Mouse (Mus musculus) gastrocnemius, adult 2 months (tissue): ENCODE data around the gene Fam83f. TPM values are rescaled to one million over a fixed set of nuclear protein-coding genes. Genes with fewer than 3 reads are reported as not detected.

Source experiments
- DNase-seq: peaks from one replicate; pipeline ENCODE4 v3.0.0; 2022
- H3K27ac ChIP-seq: fragments of 200-600 bp; 2 replicates; pipeline ENCODE4 v1.8.1; 2022; ENCODE audit warnings: mild to moderate bottlenecking
- H3K4me3 ChIP-seq: fragments of 200-600 bp; 2 replicates; pipeline ENCODE4 v1.8.1; 2022; ENCODE audit warnings: mild to moderate bottlenecking, moderate library complexity
- CTCF ChIP-seq: fragments of 200-600 bp; IDR thresholded peaks from 2 replicates; pipeline ENCODE4 v1.8.1; 2022; ENCODE audit warnings: antibody characterized with exemption, mild to moderate bottlenecking, moderate library complexity
- intact Hi-C: fragments of 180-260 bp; cut with DNase I; formaldehyde crosslinking; loops from one replicate; pipeline ENCODE4 v1.15.1; 2025
- total RNA-seq, 2 experiments: library from RNA; stranded (reverse); gene quantifications; 2 replicates each; pipeline ENCODE4 v1.2.3; 2021

Fam83f gene
- total RNA-seq, 2 experiments from 2014 or later: 0.10 TPM; not detected in 1

- Histone ChIP-seq H3K27ac (peak overlapping the region; percentile 58), H3K4me3 (no peak overlapping the region)
- peak; percentile 45 for DNase-seq
- intact Hi-C loops: loop anchor here (5.0 to 10.0 kb wide), 3 partner anchors 439 to 767 kb away; partner anchors contain the start of gene Rps19bp1
- no peak for TF ChIP-seq CTCF
Measured at GRCm38 (mm10) chr15:80701481-80702257, 30.0 kb downstream of the Fam83f start.

GRCm38 (mm10) chr15:80702910-80703309 is 31.3 kb downstream of the Fam83f start:
- Histone ChIP-seq H3K27ac (no peak overlapping the region), H3K4me3 (no peak overlapping the region)
- no peak for TF ChIP-seq CTCF
- intact Hi-C loops: loop anchor here (5.0 to 10.0 kb wide), 3 partner anchors 441 to 768 kb away; partner anchors contain the start of gene Rps19bp1
- DNase-seq: no peak

GRCm38 (mm10) chr15:80703495-80703894 is 31.8 kb downstream of the Fam83f start:
- TF ChIP-seq CTCF: no peak
- Histone ChIP-seq H3K27ac (no peak overlapping the region), H3K4me3 (no peak overlapping the region)
- intact Hi-C loops: loop anchor here (5.0 to 10.0 kb wide), 3 partner anchors 441 to 769 kb away; partner anchors contain the start of gene Rps19bp1
- no peak for DNase-seq

GRCm38 (mm10) chr15:80704267-80704666 is 32.6 kb downstream of the Fam83f start:
- H3K4me3 ChIP-seq: no peak overlapping the region
- peak; percentile 82 for DNase-seq
- TF ChIP-seq CTCF: peak; percentile 83
- no peak overlapping the region for H3K27ac ChIP-seq
- intact Hi-C loops: loop anchor here (1.0 to 10.0 kb wide), 4 partner anchors 415 to 769 kb away; partner anchors contain the start of gene Rps19bp1

GRCm38 (mm10) chr15:80705828-80706549 is 34.3 kb downstream of the Fam83f start:
- peak; percentile 80 for TF ChIP-seq CTCF
- Histone ChIP-seq H3K27ac (peak overlapping the region; percentile 75), H3K4me3 (peak overlapping the region; percentile 69)
- intact Hi-C loops: loop anchor here (5.0 to 10.0 kb wide), 5 partner anchors 76 to 771 kb away; partner anchors contain the start of gene Adsl
- peak; percentile 85 for DNase-seq

- intact Hi-C loops: loop anchor here (5.0 to 10.0 kb wide), 5 partner anchors 76 to 772 kb away; partner anchors contain the start of gene Adsl
- no peak for TF ChIP-seq CTCF
- DNase-seq: no peak
- Histone ChIP-seq H3K4me3 (peak overlapping the region; percentile 69), H3K27ac (peak overlapping the region; percentile 75)
Measured at GRCm38 (mm10) chr15:80706596-80706995, 34.9 kb downstream of the Fam83f start.

- TF ChIP-seq CTCF: no peak
- H3K4me3 ChIP-seq: peak overlapping the region; percentile 69
- peak; percentile 71 for DNase-seq
- H3K27ac ChIP-seq: peak overlapping the region; percentile 75
- intact Hi-C loops: loop anchor here (5.0 to 10.0 kb wide), 5 partner anchors 75 to 772 kb away; partner anchors contain the start of gene Adsl
Measured at GRCm38 (mm10) chr15:80707088-80707487, 35.4 kb downstream of the Fam83f start.

GRCm38 (mm10) chr15:80709593-80709992 is 37.9 kb downstream of the Fam83f start:
- peak; percentile 77 for DNase-seq
- peak; percentile 43 for TF ChIP-seq CTCF
- intact Hi-C loops: loop anchor here (5.0 to 10.0 kb wide), 5 partner anchors 73 to 775 kb away; partner anchors contain the start of gene Adsl
- no peak overlapping the region; the same call in 1 of the 2 replicates for H3K4me3 ChIP-seq
- H3K27ac ChIP-seq: peak overlapping the region; percentile 100

- no peak for TF ChIP-seq CTCF
- Histone ChIP-seq H3K27ac (peak overlapping the region; percentile 100), H3K4me3 (peak overlapping the region; percentile 94)
- intact Hi-C loops: loop anchor here (2.0 to 10.0 kb wide), 2 partner anchors 89 to 485 kb away; partner anchors contain the start of gene Mrtfa
- DNase-seq: no peak
Measured at GRCm38 (mm10) chr15:80710257-80710607, 38.6 kb downstream of the Fam83f start.

- peak within 1 kb of the TSS; percentile 94 for H3K4me3 ChIP-seq
- TF ChIP-seq CTCF: no peak
- intact Hi-C loops: loop anchor here (2.0 to 10.0 kb wide), 2 partner anchors 88 to 484 kb away; partner anchors contain the start of gene Mrtfa
- peak; percentile 99 for DNase-seq
- H3K27ac ChIP-seq: peak within 1 kb of the TSS; percentile 100
Measured at GRCm38 (mm10) chr15:80710608-80711363, 39.1 kb downstream of the Fam83f start, which contains the start of gene Tnrc6b. TSS of gene Tnrc6b (plus strand) at chr15:80711313.

- intact Hi-C loops: loop anchor here (2.0 to 10.0 kb wide), 2 partner anchors 87 to 483 kb away; partner anchors contain the start of gene Mrtfa
- peak; percentile 78 for DNase-seq
- H3K4me3 ChIP-seq: peak overlapping the region; percentile 94
- H3K27ac ChIP-seq: peak overlapping the region; percentile 100
- TF ChIP-seq CTCF: no peak
Measured at GRCm38 (mm10) chr15:80711401-80712151, 39.9 kb downstream of the Fam83f start.
